Mouse (Mus musculus) brain, embryonic 14.5 days (tissue): ENCODE measurements at regions not wholly inside any gene's neighbourhood (a gene's known extent, or its start where the extent isn't known, plus 50 kb on each side); places are given as distances from the start of the nearest gene placed in this dataset.
"Not testable (repeated sequence)": the region's sequence is repeated elsewhere in the genome, so short reads cannot be mapped to it uniquely, and the experiment has no call there.

Experiments used
- CTCF ChIP-seq: fragments of 200-500 bp; IDR thresholded peaks from 2 replicates; pipeline ENCODE4 v1.5.1; 2012; ENCODE audit warnings: inconsistent platforms, mild to moderate bottlenecking, moderate library complexity, borderline replicate concordance; ENCODE audit not compliant: insufficient read depth, insufficient read length; ENCODE audit errors: extremely low read depth
- POLR2A ChIP-seq: fragments of 200-500 bp; IDR thresholded peaks from 2 replicates; pipeline ENCODE4 v1.6.1; 2012; ENCODE audit warnings: mild to moderate bottlenecking, inconsistent platforms, borderline replicate concordance; ENCODE audit not compliant: poor library complexity, insufficient read depth, insufficient read length, severe bottlenecking; ENCODE audit errors: extremely low read depth

DNA sequence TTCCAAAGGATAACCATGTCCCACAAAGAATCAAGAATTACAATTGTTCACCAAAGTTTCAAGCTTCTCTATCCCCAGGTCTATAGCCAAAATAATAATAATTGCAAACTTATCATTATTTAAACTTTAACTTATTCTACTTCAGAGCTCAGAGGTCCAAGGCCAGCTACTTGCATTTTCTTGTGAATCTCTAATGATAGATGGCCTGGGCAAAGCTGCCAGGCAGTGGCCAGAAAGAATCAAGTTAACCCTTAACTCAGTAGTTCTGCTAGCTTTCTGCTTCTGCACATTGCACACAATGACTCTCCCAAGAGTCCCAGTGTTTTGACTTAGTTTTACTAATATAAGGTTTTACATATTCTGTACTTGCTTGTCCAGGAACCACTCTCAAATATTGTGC, 228.3 kb upstream of the Dcbld2 start:
- not testable (repeated sequence) for TF ChIP-seq POLR2A, CTCF
